Mouse (Mus musculus) c-Kit-negative CD71-positive TER-119-positive erythroid progenitor cells, embryonic 14.5 days (primary cell): ENCODE results near the gene Sv2c.

Experiments used
- DNase-seq: peaks from one replicate; pipeline ENCODE4 v3.0.0-alpha.2; 2013; ENCODE audit warnings: low read depth, low spot score

Gene Sv2c

DNA sequence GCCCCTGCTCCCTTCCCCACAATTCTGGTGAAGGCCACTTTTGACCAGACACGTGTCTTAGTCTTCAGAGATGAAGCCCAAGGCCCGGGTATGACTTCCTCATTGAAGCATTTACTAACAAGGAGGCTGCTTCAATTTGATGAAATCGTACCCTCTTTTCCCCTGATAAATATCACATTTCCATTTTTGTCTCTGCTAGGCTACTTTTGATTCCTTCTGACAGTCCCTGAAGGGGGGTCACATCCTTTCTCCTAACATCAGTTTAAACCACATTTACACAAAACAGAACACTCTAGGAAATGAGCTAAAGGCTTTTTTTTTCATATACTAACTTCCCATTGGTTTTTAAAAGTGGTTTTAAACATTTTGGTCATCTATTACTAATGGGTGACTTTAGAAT is 79.6 kb downstream of the Sv2c start:
- no peak for DNase-seq

DNA sequence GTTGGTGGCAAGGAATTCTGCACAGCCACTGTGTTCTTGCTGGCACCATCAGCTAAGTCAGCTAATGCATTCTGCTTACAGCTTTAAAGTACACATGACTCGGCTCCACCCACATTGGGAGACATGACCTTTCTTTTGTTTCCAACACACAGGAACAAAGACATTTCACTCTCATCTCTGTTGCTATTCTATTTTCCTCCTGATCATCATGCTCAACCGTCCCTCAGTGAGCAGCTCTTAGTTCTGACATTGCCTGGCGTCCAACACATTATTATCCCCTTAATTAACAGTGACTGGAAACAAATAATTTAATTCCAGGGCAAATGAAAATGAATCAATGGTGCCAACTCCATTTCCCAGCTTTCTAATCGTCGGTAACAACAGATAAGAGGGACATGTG is 87.0 kb downstream of the Sv2c start:
- no peak for DNase-seq

DNA sequence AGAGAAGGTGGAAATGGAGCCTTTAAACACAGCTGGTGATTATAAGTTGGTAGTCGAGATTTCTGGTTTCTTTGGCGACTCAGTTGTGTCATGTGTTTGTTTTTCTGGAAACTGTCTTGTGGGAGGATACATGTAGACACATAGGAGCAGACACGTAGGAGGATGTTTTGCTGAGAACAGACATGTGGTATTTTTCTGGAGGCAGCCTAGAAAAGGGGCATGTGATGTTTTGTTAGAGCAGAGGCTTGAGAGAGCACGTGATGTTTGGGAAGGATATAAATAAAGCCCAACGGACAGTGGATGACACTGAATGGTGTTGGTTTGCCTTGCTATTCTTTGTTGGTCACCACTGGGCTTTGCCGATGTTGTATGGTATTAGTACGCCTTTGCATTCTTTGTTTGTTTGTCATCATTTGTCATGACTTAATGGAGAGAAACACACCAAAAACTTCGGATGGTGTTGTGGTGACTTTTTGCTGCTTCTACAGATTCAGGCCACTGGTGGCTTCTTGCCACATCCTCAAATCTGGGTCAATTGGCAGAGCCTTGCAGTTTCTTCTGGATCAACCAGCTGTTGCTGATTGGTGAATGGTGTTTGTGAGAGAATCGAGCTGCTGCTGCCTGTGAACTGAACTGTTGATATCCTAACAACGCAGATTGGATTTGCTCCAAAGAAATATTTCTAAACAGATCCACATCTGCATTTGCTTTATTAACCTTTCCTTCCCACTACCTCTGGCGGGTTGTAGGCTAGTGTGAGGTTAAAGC is 91.9 kb downstream of the Sv2c start:
- DNase-seq = no peak

DNA sequence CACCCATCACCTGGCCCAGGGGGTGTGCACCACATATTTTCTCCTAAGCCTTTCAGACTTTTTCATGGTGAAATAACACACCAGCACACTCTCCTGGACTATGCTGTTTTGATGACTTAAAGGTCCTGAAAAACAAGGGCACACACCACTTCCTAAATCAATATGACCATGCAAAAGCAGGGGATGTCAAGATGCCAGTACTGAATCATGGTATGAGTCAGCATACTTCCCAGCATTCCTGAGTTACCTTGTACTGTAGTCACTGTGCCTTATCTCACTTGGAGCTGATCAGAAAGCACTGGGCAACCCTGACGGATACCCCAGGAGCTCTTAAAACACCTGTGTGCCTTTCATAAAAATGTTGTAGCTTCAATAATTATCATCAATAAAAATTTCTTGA is 92.8 kb downstream of the Sv2c start:
- no peak for DNase-seq

DNA sequence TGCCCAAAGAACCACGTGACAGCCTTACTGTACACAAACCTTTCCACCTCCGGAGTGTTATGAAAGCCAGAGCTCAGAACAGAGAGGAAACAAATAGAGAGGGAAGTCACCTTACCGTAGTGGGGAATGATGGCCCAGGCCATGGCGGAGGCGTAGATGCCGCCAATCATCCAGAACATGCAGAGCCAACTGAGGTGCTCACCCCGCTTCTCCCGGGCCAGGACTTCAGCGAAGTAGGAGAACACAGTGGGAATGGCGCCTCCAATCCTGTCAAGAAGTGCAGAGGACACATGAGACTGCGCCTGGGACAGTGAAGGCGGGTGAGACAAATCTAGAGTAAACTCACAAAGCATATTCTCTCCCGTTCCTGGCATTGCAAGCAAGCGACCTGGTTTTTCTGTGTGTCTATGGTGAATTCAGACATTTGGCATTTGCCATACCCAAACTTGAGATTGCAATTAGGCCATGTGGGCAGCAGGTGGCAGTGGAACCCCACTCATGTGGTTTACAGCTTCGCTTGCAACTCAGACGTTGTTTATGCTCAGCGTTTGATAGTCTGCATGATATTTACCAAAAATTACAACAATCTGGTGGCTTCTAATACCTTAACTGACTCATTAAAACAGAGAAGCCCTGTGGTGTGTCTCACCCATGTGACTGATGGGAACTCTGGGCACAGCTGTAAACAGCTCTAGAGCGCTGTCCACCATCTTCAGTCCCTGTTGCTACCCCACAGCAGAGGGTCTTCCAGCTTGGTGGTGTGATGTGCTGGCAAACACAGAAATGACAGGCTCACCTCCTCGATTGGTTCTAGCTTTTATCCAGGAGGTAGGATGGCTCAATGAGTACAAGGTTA is 101.8 kb downstream of the Sv2c start:
- DNase-seq = no peak

DNA sequence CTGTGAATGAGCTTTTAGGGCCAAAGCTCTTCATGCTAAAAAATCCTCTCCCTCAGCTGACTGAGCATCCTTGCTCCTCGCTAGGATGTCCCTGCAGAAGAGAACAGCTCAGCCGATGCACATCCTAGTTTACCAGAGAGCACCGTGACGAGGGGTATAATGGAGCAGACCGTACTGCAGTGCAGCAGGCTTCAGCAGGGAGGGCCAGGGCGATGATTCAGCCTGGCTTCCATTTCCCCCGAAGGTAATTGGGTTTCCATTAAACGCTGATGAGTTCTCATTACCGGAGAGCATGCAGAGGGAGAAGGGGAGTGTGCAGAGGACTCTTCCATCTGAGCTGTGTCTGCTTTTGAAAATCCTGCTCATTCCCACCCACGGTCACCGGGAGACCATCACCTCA is 108.5 kb downstream of the Sv2c start:
- no peak for DNase-seq

DNA sequence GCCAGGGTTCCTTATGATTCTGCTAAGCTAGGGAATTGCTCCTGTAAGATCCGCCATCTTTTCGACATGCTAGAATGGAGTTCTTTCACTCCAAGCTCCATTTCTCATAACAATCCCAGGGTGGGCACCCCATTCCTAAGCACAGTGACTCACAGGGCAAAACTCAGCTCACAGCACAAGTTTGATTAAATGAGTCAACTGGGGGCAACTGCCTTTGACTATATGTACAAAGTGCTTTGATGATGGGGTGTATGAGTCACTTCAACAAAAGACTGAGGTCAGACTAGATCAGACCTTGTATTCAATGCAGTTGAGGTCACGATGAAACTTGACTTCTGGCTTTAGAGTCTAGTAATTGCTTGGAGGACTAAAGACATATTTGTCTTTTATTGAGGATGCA is 116.9 kb downstream of the Sv2c start:
- no peak for DNase-seq

DNA sequence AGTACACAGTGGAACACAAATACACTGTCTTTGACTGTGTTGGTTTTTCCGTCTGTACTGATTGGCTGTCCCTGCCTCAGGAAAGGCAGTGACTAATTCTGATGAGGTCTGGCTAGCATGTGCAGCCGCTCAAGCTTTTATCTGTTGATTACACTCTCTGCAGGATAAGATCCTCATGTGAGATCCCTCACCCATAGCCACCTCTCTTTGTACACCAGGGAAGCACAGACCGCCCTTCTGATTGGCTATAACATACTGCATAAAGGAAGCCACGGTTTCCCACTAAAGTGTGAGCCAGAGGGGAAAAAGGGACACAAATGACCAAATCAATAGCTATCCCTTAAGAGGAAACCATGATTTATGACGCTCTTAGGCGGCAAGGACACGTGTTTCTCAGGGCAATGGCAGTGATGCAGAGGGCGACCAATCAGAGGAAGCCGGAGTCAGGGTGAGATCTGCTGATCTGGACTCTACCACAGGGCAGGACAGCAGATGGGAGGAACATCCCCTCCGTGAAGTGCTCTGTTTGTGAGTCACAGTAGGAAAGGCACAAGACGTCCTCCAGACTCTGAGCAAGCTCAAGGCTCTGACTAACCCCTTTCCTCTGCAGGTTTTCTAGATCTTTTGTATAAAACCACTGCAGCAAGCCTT is 121.4 kb downstream of the Sv2c start:
- no peak for DNase-seq

DNA sequence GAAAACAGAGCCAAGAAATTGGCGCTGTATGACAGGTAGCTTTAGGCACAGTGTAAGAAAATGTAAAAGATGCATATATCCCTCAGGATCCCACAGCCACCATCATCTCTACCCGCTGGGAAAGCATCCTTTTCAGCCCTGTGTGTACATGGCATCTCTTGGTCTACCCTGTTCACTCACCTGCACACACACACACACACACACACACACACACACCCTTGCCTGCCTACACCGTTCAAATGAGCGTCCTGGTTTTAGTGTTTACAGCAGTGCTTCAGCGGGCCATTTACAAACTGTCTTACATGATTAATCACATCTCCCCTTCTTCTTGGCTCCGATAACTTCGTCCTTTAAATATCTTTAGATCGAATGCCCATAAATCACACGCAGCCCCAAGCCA is 123.4 kb downstream of the Sv2c start:
- no peak for DNase-seq

DNA sequence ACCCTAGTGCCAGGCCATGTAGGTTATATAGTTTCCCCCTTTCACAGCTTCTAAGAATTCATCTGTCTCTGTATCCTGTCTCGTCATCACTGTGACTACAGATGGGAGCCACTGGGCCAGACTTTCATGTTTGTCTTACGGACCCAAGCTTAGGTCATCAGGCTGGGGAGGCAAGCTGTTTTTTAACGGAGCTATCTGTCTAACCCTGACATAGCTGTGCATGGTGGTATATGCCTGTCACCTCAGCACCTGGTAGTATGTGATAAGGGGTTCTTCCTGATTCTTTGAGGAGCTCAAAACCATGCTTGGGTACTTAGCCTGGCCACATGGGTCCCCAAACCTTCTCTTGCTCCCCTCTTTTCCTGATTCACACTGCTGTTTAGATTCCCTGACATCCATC is 124.2 kb downstream of the Sv2c start:
- no peak for DNase-seq

DNA sequence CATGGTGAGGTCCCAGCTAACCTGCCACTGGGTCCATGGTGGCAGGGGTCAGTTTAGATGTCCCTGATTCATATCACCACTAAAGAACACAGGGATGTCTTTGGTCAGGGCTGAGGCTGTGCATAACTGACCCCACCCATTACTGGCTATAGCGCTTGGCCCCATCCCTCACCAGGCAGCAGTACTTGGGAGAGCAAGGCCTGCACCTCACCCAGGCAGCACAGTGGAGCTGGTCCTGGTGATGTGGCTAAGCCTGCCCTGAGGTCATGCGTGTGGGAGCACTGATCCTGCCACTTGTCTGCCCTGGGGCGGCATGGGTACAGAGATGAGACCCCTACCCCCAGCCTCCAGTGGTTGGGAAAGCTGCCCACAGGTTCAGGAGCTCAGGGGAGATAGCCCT is 128.8 kb downstream of the Sv2c start:
- DNase-seq = no peak

DNA sequence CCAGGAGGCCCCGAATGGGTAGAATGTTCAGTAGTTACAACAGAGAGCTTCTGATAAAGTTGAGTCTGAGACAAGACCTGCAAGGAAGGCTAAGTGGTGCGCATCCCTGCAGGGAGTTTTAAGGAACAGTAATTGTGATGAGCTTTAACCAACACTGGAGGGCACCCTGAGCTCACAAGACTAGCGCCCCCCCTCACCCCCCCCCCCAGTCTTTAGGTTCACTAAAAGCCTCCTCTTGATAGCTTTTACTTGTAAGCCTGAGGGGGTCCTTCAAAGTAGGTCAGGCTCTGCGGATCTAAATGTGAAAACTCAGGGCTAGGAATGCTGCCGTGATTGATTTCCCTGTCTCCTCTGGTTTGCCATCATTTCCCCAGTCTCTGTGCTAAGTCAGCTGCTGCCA is 129.9 kb downstream of the Sv2c start:
- DNase-seq = no peak

DNA sequence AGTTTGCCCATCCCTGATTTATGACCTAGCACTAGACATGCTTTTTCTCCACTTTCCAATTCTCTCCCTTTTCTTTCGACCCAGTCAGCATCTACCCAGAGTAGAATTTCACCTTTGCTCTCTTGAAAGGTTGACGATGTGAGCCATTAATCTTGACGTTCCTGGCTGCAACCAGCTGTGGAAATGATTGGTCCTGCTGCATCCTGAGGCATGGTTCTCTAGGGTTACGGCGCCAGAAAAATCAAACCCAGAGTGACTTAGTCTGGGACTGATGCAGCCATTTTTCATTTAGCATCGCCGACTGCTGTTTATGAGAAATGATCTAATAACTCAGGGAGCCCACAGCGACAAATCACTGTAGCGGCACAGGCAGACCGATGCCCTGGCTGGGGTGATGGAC is 133.0 kb downstream of the Sv2c start:
- DNase-seq = no peak

DNA sequence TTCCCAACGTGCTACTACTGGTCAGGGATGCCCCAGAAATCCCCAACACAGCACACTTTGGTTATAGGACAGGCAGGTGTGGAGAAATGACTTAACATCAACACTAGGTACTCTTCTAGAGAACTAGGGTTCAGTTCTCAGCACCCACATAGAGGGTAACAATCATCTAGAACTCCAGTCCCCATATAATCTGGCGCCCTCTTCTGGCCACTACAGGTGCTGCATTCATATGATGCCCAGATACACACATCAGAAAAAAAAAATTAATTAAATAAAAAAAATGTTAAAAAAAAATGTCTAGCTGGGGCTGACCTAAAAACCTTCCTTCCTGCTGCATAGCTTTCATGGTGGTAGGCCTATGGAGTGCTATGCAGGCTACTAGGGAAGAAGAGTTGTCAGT is 135.1 kb downstream of the Sv2c start:
- no peak for DNase-seq

DNA sequence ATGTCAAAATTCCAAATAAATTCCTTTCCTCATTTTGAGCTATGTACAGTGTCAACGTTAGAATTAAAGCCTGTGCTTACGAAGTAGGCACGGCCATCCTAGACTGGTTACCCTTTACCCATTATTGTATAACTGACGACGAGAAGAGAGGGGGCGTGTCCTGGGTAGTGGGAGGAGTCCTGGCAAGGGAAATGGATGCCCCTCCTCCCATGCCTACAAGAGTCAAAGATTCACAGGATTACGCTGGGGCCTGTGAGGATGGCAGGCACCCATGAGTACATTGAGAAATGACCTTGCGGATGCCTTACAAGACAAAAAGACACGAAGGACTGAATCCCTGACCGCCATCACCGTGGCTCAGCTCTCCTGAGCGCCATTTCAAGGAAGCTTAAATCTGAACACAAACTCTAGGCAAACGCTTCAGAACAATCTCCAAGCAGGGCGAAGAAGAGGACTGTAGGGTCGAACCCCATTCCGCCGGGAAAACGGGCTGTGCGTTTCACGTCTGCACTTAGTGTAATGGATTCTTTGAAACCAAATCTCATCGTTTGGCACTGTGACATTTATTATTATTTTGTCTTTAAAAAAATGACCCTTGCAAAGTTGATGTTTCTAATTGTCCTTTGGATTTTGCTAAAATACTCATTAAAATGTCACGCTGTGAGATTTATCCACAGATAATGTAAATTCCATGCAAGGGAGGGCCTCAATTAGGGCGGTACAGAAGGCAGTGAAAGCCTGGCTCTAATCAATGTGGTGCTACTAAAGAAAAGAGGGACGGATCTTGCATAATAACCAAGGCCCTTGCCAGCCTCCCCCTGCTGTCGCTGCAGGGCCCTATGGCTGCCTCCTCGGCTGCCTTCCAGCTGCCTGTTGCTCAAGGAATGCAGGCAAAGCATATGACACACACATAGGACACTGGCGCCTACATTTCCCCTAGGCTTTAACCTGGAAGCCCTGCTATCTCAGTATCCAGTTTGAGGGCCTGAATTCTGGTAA is 137.4 kb downstream of the Sv2c start:
- DNase-seq = no peak

DNA sequence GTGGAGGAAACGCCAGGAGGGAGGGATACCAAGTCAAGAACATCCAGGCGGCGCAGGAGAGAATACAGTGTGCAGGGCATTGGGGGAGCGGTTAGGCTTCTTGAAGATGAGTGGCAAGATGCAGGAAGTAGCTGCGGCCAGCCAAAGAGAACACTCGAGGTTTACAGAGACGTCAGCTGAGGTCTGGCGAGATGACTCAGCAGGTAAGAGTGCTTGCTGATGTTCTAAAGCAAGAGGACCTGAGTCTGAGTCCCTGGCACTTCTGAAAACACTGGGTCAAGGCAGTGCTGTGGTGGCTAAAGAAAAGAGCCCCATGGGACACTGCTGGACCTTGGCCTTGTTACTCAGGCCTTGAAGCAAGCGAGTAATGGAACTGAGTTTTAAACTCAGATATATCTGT is 144.2 kb downstream of the Sv2c start:
- DNase-seq = no peak

DNA sequence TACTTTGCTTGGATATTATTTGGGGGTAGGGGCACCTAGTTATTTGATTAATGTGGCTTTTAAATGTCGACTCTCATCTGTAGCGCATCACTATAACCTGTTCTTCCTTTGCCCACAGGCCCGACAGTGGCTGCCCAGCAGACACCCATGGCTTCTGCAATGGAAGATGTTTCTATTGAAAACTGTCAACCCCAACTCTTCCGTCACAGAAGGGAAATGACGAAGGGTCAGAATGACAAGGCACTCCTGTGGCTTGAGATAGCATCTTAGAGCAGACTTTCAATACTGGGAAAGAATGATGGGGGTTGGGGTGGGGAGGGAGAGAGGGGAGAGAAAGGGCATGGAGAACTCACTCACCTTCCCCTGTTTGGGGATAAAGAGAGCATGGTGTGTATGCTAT is 145.2 kb downstream of the Sv2c start:
- no peak for DNase-seq

DNA sequence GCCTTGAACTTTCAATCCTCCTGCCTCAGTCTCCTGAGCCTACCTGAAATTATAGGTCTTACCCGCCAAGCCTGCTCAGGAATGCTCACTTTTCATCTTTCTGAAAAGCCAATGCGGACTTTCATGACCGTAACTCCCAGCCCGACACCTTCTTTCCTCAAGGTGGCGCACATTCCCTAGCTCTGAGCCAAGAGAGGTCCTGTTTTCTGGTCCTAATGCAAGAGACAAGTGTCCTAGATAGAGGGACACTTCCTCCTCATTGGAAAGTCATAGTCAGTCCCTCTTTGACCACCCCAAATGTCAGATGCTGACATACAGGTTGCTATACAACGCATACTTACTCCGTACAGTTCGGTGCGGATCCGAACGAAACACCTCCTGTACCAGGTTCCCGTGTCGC is 146.0 kb downstream of the Sv2c start:
- DNase-seq = no peak

DNA sequence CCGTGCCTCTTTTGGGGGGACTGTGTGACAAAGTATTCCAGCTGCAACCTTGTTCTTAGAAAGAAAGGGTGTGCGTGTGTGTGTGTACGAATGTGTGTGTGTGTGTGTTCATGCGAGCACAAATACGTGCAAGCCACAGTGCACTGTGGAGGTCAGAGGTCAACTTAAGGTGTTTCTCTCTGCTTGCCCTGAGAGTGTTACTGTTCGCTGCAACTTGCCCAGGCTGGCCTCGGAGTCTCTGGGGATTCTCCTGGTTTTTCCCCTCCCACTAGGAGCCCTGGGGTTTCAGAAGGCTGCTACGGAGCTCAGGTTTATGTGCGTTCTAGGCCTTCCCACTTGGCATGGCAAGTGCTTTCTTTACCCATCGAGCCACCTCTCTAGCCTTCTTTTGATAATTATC is 157.2 kb downstream of the Sv2c start:
- no peak for DNase-seq

DNA sequence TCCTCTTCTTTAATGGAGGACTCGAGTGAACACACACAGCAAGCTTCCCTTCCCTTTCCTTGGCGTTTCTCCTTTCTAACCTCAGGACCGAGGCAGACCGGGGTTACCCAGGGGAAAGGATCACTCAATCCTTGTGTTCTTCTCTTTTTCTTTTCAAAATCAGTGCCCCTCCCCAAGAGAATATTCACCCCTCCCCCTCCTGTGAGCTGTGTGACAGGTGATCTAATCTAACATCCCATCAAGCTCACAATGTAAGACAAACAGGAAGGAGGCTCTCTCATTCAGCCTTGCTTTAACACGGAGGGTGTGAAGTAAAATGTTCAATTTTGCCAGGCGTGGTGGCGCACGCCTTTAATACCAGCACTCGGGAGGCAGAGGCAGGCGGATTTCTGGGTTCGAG is 158.3 kb downstream of the Sv2c start:
- DNase-seq = no peak

DNA sequence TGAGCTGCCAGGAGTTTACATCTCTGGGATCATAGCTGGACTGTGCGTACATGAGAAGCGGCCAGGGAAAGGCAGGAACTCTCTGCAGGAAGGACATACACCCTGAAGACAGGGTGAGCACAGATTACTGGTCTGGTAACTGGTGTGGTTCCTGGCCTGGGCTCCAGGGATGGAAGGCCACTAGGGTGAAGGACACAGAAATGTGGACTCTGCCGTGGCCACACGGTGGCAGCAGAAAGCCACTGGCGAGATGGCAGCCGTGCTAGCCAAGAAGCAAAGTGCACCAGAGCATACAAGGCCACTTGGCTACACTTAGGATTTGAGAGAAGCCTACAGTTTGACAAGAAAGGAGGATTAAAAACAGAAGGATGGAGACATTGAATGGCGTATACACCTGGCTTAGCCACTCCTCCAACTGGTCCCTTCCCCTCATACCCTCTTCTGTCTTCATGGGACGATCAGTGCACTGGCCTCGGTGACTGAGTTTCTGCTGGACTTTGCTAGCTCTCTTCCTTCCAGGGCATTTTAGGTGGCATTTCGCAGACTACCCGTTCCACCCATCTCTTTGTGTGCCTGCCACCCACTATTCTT is 158.9 kb downstream of the Sv2c start:
- no peak for DNase-seq
